Mouse (Mus musculus): Measurements from ENCODE around the gene Ajm1.
"Not testable (repeated sequence)": the region's sequence is repeated elsewhere in the genome, so short reads cannot be mapped to it uniquely, and the experiment has no call there.

Ajm1 gene

GRCm38 (mm10) chr2:25568473-25569019 is 13.0 kb downstream of the Ajm1 start:
- intact Hi-C loops (cut with DNase I), result no loop called here

GRCm38 (mm10) chr2:25566558-25566957 is 15.0 kb downstream of the Ajm1 start:
- intact Hi-C loops (cut with DNase I), result no loop called here

GRCm38 (mm10) chr2:25565741-25566140 is 15.8 kb downstream of the Ajm1 start:
- intact Hi-C loops (cut with DNase I), result no loop called here

- intact Hi-C loops (cut with DNase I), result no loop called here
Observed at GRCm38 (mm10) chr2:25561946-25562345, 19.6 kb downstream of the Ajm1 start.

- intact Hi-C loops (cut with DNase I), result no loop called here
Observed at GRCm38 (mm10) chr2:25560551-25560950, 21.0 kb downstream of the Ajm1 start.

- intact Hi-C loops (cut with DNase I), result no loop called here
Observed at GRCm38 (mm10) chr2:25558774-25559173, 22.8 kb downstream of the Ajm1 start.

GRCm38 (mm10) chr2:25557964-25558360 is 23.6 kb downstream of the Ajm1 start:
- intact Hi-C loops (cut with DNase I), result no loop called here

- intact Hi-C loops (cut with DNase I), result no loop called here
Observed at GRCm38 (mm10) chr2:25557221-25557963, 24.2 kb downstream of the Ajm1 start, which contains the start of gene Edf1. TSS of gene Edf1 (plus strand) at chr2:25557847.

GRCm38 (mm10) chr2:25556296-25556695 is 25.3 kb downstream of the Ajm1 start:
- intact Hi-C loops (cut with DNase I), result no loop called here

- intact Hi-C loops (cut with DNase I), result not testable (repeated sequence)
Observed at GRCm38 (mm10) chr2:25555479-25555878, 26.1 kb downstream of the Ajm1 start.

- intact Hi-C loops (cut with DNase I), result not testable (repeated sequence)
Observed at GRCm38 (mm10) chr2:25553171-25553786, 28.3 kb downstream of the Ajm1 start.

GRCm38 (mm10) chr2:25551186-25551585 is 30.4 kb downstream of the Ajm1 start:
- intact Hi-C loops (cut with DNase I), result loop anchor here (2.0 kb wide), 1 partner anchor 44 kb away; no protein-coding TSS in a partner anchor

GRCm38 (mm10) chr2:25549021-25549991 is 32.3 kb downstream of the Ajm1 start:
- intact Hi-C loops (cut with DNase I), result loop anchor here (5.0 kb wide), 1 partner anchor 127 kb away; the partner anchor contains the start of gene Fut7

- intact Hi-C loops (cut with DNase I), result loop anchor here (5.0 kb wide), 1 partner anchor 125 kb away; the partner anchor contains the start of gene Fut7
Observed at GRCm38 (mm10) chr2:25546811-25547491, 34.6 kb downstream of the Ajm1 start, which contains the start of gene Traf2. TSS of gene Traf2 (minus strand) at chr2:25546940.

- intact Hi-C loops (cut with DNase I), result loop anchor here (5.0 kb wide), 1 partner anchor 124 kb away; the partner anchor contains the start of gene Fut7
Observed at GRCm38 (mm10) chr2:25545996-25546810, 35.4 kb downstream of the Ajm1 start.

- intact Hi-C loops (cut with DNase I), result no loop called here
Observed at GRCm38 (mm10) chr2:25541644-25542367, 39.8 kb downstream of the Ajm1 start.

GRCm38 (mm10) chr2:25540541-25540948 is 41.0 kb downstream of the Ajm1 start:
- intact Hi-C loops (cut with DNase I), result no loop called here

- intact Hi-C loops (cut with DNase I), result no loop called here
Observed at GRCm38 (mm10) chr2:25536531-25536930, 45.0 kb downstream of the Ajm1 start.

- intact Hi-C loops (cut with DNase I), result no loop called here
Observed at GRCm38 (mm10) chr2:25534866-25535182, 46.7 kb downstream of the Ajm1 start.
